Mouse (Mus musculus) left cerebral cortex, postnatal 4 days (tissue): ENCODE results near the gene Olfr284. TPM values are rescaled to one million over a fixed set of nuclear protein-coding genes. Genes with fewer than 3 reads are reported as not detected.

Source experiments
- DNase-seq: peaks from one replicate; pipeline ENCODE4 v3.0.0-alpha.2; 2022
- intact Hi-C: fragments of 180-260 bp; cut with DNase I; formaldehyde crosslinking; loops from one replicate; pipeline ENCODE4 v1.15.1; 2025
- total RNA-seq, 2 experiments: library from RNA; stranded (reverse); gene quantifications; 2 replicates each; pipeline ENCODE4 v1.2.3; 2021

Gene Olfr284
- total RNA-seq: not detected

GRCm38 (mm10) chr15:98340887-98341286 is at the start of gene Olfr284:
Gene Olfr284 (minus strand): TSS chr15:98340987.
- intact Hi-C loops: no loop called here
- no peak for DNase-seq

GRCm38 (mm10) chr15:98389796-98390195 is 49.0 kb upstream of the Olfr284 start:
- intact Hi-C loops: loop anchor here (10.0 kb wide), 1 partner anchor 205 kb away; no protein-coding TSS in a partner anchor
- peak; percentile 80 for DNase-seq

DNA sequence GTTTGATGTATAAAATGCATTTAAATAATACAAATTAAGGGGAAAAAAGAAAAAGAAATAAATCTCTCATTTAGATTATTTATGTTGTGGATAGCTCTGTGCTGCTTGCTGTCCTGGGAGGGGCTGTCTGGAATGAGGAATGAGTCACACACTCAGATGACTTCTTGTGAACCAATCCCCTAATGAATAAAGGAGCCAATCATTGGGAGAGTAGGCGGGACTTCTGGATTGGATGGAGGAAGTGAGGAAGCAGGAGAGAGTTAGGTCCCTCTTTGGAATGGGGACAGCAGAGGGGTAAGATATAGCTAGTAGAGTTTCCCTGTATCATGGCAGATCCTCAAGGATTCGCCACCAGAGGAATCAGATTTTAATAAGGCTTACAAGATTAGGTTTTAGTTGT is 46.8 kb upstream of the Olfr284 start:
- intact Hi-C loops: no loop called here
- DNase-seq: no peak

- DNase-seq: no peak
- intact Hi-C loops: no loop called here
Observed at GRCm38 (mm10) chr15:98380846-98381245, 40.1 kb upstream of the Olfr284 start, which contains the start of gene Olfr283. Gene Olfr283 (minus strand): TSS chr15:98380946.

DNA sequence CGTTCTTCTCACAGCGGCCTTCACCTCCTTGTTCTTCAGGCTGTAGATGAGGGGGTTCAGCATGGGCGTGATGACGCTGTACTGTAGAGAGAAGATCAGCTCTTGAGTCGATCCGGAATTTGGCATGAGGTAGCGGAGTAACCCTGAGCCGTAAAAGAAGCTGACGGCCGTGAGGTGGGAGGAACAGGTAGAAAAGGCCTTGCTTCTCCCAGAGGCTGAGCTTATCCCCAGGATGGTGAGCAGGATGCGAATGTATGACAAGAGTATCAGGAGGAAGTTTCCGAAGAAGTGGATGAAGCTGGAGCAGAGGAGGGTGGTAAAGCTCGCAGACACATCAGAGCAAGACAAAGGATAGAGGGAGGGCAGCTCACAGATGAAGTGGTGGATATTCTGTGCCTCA is 37.4 kb upstream of the Olfr284 start:
- intact Hi-C loops: no loop called here
- no peak for DNase-seq

DNA sequence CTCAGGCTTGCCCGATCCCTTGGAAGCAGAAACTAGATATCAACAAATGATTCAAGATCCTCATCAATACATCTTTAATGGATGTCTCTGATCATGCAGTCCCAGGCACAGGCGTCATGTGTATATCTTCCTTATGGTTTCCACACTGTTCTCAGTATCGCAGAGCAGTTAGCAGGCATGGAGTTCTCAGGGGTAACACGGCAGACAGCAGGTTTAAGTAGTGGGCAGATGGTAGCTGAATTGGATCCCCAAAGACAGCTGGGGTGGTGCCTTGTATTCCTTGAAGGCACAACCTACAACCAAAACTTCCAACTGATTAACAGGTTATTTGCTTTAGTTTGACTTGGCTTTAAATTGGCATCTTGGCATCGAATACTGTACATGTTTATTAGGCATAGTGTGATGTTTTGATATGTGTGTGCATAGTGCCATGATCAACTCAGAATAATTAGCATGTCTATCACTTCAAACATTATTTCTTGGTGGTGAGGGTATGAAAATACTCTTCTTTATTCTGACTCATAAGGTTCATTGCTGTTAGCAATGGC is 23.5 kb downstream of the Olfr284 start, which contains the start of gene Olfr285:
Gene Olfr285 (minus strand): TSS at position 177 of the 548 bp plus-strand sequence.
- no peak for DNase-seq
- intact Hi-C loops: no loop called here

DNA sequence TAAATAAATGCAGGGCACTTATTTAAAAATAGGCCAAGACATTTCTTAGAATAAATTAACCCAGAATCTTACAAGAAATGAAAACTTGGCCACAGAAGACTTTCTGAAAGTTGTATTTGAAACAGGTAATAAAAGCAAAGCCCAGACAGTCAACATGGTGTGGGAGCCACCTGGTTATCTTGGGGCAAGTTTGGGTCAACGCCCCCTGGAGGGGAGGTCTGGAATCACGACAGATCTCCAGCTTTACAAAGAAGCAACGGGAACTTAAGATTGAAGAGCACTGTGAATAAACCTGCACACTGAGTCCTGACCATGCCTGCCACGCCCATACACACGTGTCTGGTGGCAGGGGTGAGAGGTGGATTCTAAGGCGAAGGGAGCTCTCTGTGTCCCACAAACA is 25.1 kb downstream of the Olfr284 start:
- intact Hi-C loops: no loop called here
- DNase-seq: no peak

DNA sequence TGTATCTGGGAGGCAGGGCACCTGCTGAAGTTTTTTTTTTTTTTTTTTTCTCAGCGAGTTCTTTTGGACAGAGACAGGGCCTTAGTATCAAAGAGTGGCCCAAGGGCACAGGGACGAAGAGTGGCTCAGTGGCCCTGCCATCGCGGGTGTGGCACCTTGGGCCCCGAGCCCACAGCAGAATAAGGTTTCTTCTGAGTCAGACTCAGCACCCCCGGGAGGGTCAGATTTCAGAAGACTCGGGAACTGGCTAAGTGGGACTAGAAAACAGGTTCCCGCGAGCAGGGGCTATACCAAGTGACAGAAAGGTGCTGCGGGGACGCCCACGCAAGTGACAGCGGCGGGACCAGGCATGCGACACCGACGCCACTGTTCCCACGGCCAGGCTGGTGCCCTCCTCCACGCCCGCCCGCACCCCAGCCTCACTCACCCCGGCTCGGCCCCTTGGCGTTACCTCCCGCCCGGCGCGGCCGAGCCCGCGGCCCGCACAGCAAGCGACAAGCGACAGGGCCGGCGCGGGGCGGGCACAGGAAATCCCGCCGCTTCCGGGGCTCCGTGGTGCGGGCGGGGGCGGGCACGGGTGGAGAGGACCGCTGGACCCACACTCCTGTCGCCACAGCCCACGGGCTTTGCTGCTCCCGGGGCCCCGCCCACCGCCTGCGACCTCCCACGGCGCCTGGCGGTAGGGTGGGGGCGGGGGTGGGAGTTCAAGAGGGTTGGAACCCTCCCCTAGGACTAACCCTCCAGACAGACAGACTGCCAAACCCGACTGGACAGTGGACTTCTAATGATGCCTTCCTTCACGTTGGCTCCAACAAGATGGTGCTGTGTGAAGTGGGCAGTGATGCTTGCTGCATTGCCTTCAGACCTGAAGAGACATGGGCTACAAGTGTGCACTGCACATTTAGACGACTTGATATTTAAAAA is 44.9 kb downstream of the Olfr284 start, which contains the start of gene Zfp641:
Gene Zfp641 (minus strand): TSS at position 534 of the 924 bp plus-strand sequence.
- intact Hi-C loops: no loop called here
- DNase-seq: peak; percentile 51

GRCm38 (mm10) chr15:98293651-98294050 is 47.1 kb downstream of the Olfr284 start:
- intact Hi-C loops: no loop called here
- no peak for DNase-seq

Other genes with a start within 250 kb of the Olfr284 start
- gene Pfkm, start 248.4 kb downstream of the Olfr284 start, total RNA-seq: 100 to 1,000 TPM; 156 to 177 TPM
- gene Senp1, start 247.2 kb downstream of the Olfr284 start, total RNA-seq: 10 to 100 TPM; 20.2 to 20.6 TPM
- 10 to 100 TPM; 28.3 to 35.0 TPM for gene Asb8, start 175.4 kb downstream of the Olfr284 start, total RNA-seq
- gene Ccdc184, start 173.8 kb downstream of the Olfr284 start, total RNA-seq: 10 to 100 TPM; 45.6 to 51.6 TPM
- under 1 TPM in 1 of 2 experiments, not detected in 1; 0.18 TPM for gene Olfr288, start 145.4 kb downstream of the Olfr284 start, total RNA-seq
- gene Gm44579, start 120.0 kb downstream of the Olfr284 start, total RNA-seq: not detected
- under 1 TPM in 1 of 2 experiments, not detected in 1; 0.20 TPM for gene Olfr287, start 119.9 kb downstream of the Olfr284 start, total RNA-seq
- gene Olfr286, start 106.5 kb downstream of the Olfr284 start, total RNA-seq: not detected
- not detected for gene H1fnt, start 83.7 kb downstream of the Olfr284 start, total RNA-seq
- 10 to 100 TPM; 11.8 to 13.4 TPM for gene Zfp641, start 44.8 kb downstream of the Olfr284 start, total RNA-seq
- not detected for gene Olfr285, start 23.6 kb downstream of the Olfr284 start, total RNA-seq
- gene Olfr283, start 40.0 kb upstream of the Olfr284 start, total RNA-seq: not detected
- gene Olfr282, start 90.2 kb upstream of the Olfr284 start, total RNA-seq: not detected
- gene Olfr281, start 111.6 kb upstream of the Olfr284 start, total RNA-seq: not detected
- gene OR5BS1P, start 128.9 kb upstream of the Olfr284 start, total RNA-seq: not detected
- not detected for gene Lalba, start 141.7 kb upstream of the Olfr284 start, total RNA-seq
- not detected for gene Olfr279, start 151.4 kb upstream of the Olfr284 start, total RNA-seq
- 10 to 100 TPM; 72.2 to 77.1 TPM for gene Kansl2, start 193.3 kb upstream of the Olfr284 start, total RNA-seq
- gene Ccnt1, start 229.9 kb upstream of the Olfr284 start, total RNA-seq: 10 to 100 TPM; 51.5 to 61.1 TPM
- not detected for gene 4930415O20Rik, start 230.0 kb upstream of the Olfr284 start, total RNA-seq